ENCODE assay signal across 7 mouse cellular contexts in genomic region chr11:120822321-120822720, GRCm38 (mm10). TPM values are rescaled to one million over a fixed set of nuclear protein-coding genes. Genes with fewer than 3 reads are reported as not detected.
DNase-seq lines count a peak whose midpoint lies in the region; ATAC-seq and TF ChIP-seq lines count a peak whose summit lies in the region.

No protein-coding gene starts in this region.

- H3K4me2 ChIP-seq in lung, embryonic 14.5 days = peak overlapping the region; percentile 97
- H3K4me2 ChIP-seq in neural tube, embryonic 12.5 days (replicated peaks) = peak overlapping the region; percentile 97

- no peaks in the 10 kb centered on the region for H3K27me3 ChIP-seq in lung, embryonic 14.5 days (ENCODE audit: insufficient read depth, low read length)
- no peaks in the 10 kb centered on the region for H3K27me3 ChIP-seq in neural tube, embryonic 12.5 days (replicated peaks)

- ATAC-seq in lung, embryonic 14.5 days (ENCODE audit: insufficient read depth) = no peak
- ATAC-seq in neural tube, embryonic 12.5 days (ENCODE audit: low FRiP score, low read depth) = no peak

- peaks cover 19% of the 10 kb centered on the region for H3K4me1 ChIP-seq in lung, embryonic 14.5 days (ENCODE audit: insufficient read depth)
- H3K4me1 ChIP-seq in embryonic fibroblast, embryonic 13.5 days (ENCODE audit: control insufficient read depth, insufficient read depth, low read length) = peaks cover 4% of the 10 kb centered on the region; the same call in 1 of the 2 replicates
- peaks cover 44% of the 10 kb centered on the region for H3K4me1 ChIP-seq in neural tube, embryonic 12.5 days

- H3K9me3 ChIP-seq in lung, embryonic 14.5 days (ENCODE audit: low read depth, low read length) = no peaks in the 10 kb centered on the region
- no peaks in the 10 kb centered on the region for H3K9me3 ChIP-seq in neural tube, embryonic 12.5 days

- no peak for DNase-seq in lung, embryonic 14.5 days
- no peak for DNase-seq in lung, postnatal 10 days
- peak; percentile 15 for DNase-seq in induced T-regulatory cell, adult 2 months (ENCODE audit: low read depth)
- DNase-seq in adrenal gland, postnatal 14 days = no peak
- DNase-seq in left cerebral cortex, adult 9 months (ENCODE audit: low spot score in 2 of 2) = no peak

- peaks cover 54% of the 10 kb centered on the region for H3K36me3 ChIP-seq in lung, embryonic 14.5 days (ENCODE audit: insufficient read depth)
- H3K36me3 ChIP-seq in neural tube, embryonic 12.5 days = peaks cover 50% of the 10 kb centered on the region

- no peak for TF ChIP-seq CTCF in lung, embryonic 14.5 days (IDR thresholded peaks at IDR 0.05; ENCODE audit: low read depth)
- no peak for TF ChIP-seq CTCF in embryonic fibroblast, embryonic 13.5 days (IDR thresholded peaks at IDR 0.05; ENCODE audit: borderline replicate concordance, insufficient read depth, low read length)

- H3K27ac ChIP-seq in lung, embryonic 14.5 days (ENCODE audit: low read depth) = no peak overlapping the region
- no peak overlapping the region for H3K27ac ChIP-seq in embryonic fibroblast, embryonic 13.5 days (ENCODE audit: insufficient read depth, low read length)
- no peak overlapping the region for H3K27ac ChIP-seq in neural tube, embryonic 12.5 days

- TF ChIP-seq POLR2A in embryonic fibroblast, embryonic 13.5 days (IDR thresholded peaks at IDR 0.05; ENCODE audit: low read depth, low read length) = no peak

- peak overlapping the region; percentile 89 for H3K4me3 ChIP-seq in lung, embryonic 14.5 days (ENCODE audit: low read depth, low read length)
- H3K4me3 ChIP-seq in embryonic fibroblast, embryonic 13.5 days (ENCODE audit: insufficient read depth, low read length) = peak overlapping the region; percentile 93
- H3K4me3 ChIP-seq in neural tube, embryonic 12.5 days = peak overlapping the region; percentile 86

- 47% methylated on average over 4 of the region's 4 CpGs for WGBS in lung, embryonic 14.5 days
- WGBS in neural tube, embryonic 12.5 days = 56% methylated on average over 4 of the region's 4 CpGs

- H3K9ac ChIP-seq in lung, embryonic 14.5 days = peak overlapping the region; percentile 90
- peak overlapping the region; percentile 93 for H3K9ac ChIP-seq in neural tube, embryonic 12.5 days

RNA-seq across cellular contexts. Expression of gene Fasn, which starts 2.0 kb away (rescaled TPM):
- polyA plus RNA-seq in lung, embryonic 14.5 days (2014; fragmentation: Nextera tagmentation; extraction: Ambion mirVana) = 83.3 and 95.5 TPM in 2 replicates
- polyA plus RNA-seq in embryonic fibroblast, embryonic 13.5 days (2011; ENCODE audit: insufficient read length, low read depth, missing spikeins) = 61.2 and 72.6 TPM in 2 replicates
- polyA plus RNA-seq in neural tube, embryonic 12.5 days (2016; fragmentation: Nextera tagmentation; extraction: Ambion mirVana) = 87.6 and 102 TPM in 2 replicates
- total RNA-seq in adrenal gland, postnatal 14 days (2021) = 94.1 and 150 TPM in 2 replicates

RNA-seq across cellular contexts. Expression of gene Dus1l, which starts 26.1 kb away (rescaled TPM):
- 77.2 and 87.4 TPM in 2 replicates for polyA plus RNA-seq in lung, embryonic 14.5 days (2014; fragmentation: Nextera tagmentation; extraction: Ambion mirVana)
- 23.7 and 24.0 TPM in 2 replicates for polyA plus RNA-seq in embryonic fibroblast, embryonic 13.5 days (2011; ENCODE audit: insufficient read length, low read depth, missing spikeins)
- polyA plus RNA-seq in neural tube, embryonic 12.5 days (2016; fragmentation: Nextera tagmentation; extraction: Ambion mirVana) = 63.5 and 65.5 TPM in 2 replicates
- 64.5 and 70.5 TPM in 2 replicates for total RNA-seq in adrenal gland, postnatal 14 days (2021)

RNA-seq across cellular contexts. Expression of gene Gps1, which starts 38.2 kb away (rescaled TPM):
- polyA plus RNA-seq in lung, embryonic 14.5 days (2014; fragmentation: Nextera tagmentation; extraction: Ambion mirVana) = 240 and 257 TPM in 2 replicates
- 103 and 112 TPM in 2 replicates for polyA plus RNA-seq in embryonic fibroblast, embryonic 13.5 days (2011; ENCODE audit: insufficient read length, low read depth, missing spikeins)
- 250 and 258 TPM in 2 replicates for polyA plus RNA-seq in neural tube, embryonic 12.5 days (2016; fragmentation: Nextera tagmentation; extraction: Ambion mirVana)
- total RNA-seq in adrenal gland, postnatal 14 days (2021) = 101 and 107 TPM in 2 replicates

RNA-seq across cellular contexts. Expression of gene Rfng, which starts 38.3 kb away (rescaled TPM):
- 33.0 and 34.0 TPM in 2 replicates for polyA plus RNA-seq in lung, embryonic 14.5 days (2014; fragmentation: Nextera tagmentation; extraction: Ambion mirVana)
- 12.8 and 13.0 TPM in 2 replicates for polyA plus RNA-seq in embryonic fibroblast, embryonic 13.5 days (2011; ENCODE audit: insufficient read length, low read depth, missing spikeins)
- 77.2 and 81.3 TPM in 2 replicates for polyA plus RNA-seq in neural tube, embryonic 12.5 days (2016; fragmentation: Nextera tagmentation; extraction: Ambion mirVana)
- 18.5 and 18.6 TPM in 2 replicates for total RNA-seq in adrenal gland, postnatal 14 days (2021)

RNA-seq across cellular contexts. Expression of gene Hmga1b, which starts 59.7 kb away (rescaled TPM):
- polyA plus RNA-seq in lung, embryonic 14.5 days (2014; fragmentation: Nextera tagmentation; extraction: Ambion mirVana) = 5.3 and 7.3 TPM in 2 replicates
- 1.3 and 15.2 TPM in 2 replicates for polyA plus RNA-seq in embryonic fibroblast, embryonic 13.5 days (2011; ENCODE audit: insufficient read length, low read depth, missing spikeins)
- polyA plus RNA-seq in neural tube, embryonic 12.5 days (2016; fragmentation: Nextera tagmentation; extraction: Ambion mirVana) = 3.6 TPM in 2 replicates
- 20.9 and 46.6 TPM in 2 replicates for total RNA-seq in adrenal gland, postnatal 14 days (2021)
